ENCODE assay signal across 27 mouse cellular contexts in genomic region chr19:43962795-43963194, GRCm38 (mm10). TPM values are rescaled to one million over a fixed set of nuclear protein-coding genes. Genes with fewer than 3 reads are reported as not detected.
DNase-seq lines count a peak whose midpoint lies in the region; ATAC-seq and TF ChIP-seq lines count a peak whose summit lies in the region.
"Had no signal": no experiment of that assay in that cellular context is flagged by ENCODE, and none has a peak within 500 bp of the region (broad histone marks: within the 10 kb centered on the region; RNA-seq: fewer than 3 reads in every experiment).

No protein-coding gene starts in this region.

- H3K9ac ChIP-seq in kidney, embryonic 15.5 days, result no peak overlapping the region
- H3K9ac ChIP-seq in kidney, postnatal 0 days (ENCODE audit: low read depth, low read length), result no peak overlapping the region
- H3K9ac ChIP-seq: embryonic facial prominence, embryonic 13.5 days; embryonic facial prominence, embryonic 15.5 days; forebrain, embryonic 12.5 days had no signal

- no peak overlapping the region for H3K4me3 ChIP-seq in heart, embryonic 10.5 days
- H3K4me3 ChIP-seq in kidney, embryonic 15.5 days (replicated peaks), result no peak overlapping the region
- H3K4me3 ChIP-seq in kidney, postnatal 0 days (replicated peaks; ENCODE audit: low read depth, low read length), result no peak overlapping the region
- H3K4me3 ChIP-seq: embryonic facial prominence, embryonic 13.5 days; embryonic facial prominence, embryonic 15.5 days; erythroblast, embryonic 14.5 days; forebrain, embryonic 10.5 days; forebrain, embryonic 12.5 days had no signal

- no peak for DNase-seq in heart, embryonic 10.5 days (ENCODE audit: low spot score)
- DNase-seq in heart, postnatal 4 days, result no peak
- no peak for DNase-seq in kidney, adult 18-20 months
- DNase-seq in kidney, postnatal 0 days (ENCODE audit: low spot score), result no peak
- DNase-seq in kidney, postnatal 4 days, result no peak
- no peak for DNase-seq in left cerebral cortex, postnatal 10 days (ENCODE audit: extremely low spot score in 1 of 2, low spot score in 2 of 2)
- DNase-seq: adrenal gland, adult 8-10 months; adrenal gland, postnatal 25 days; cerebellum, adult 11 months; cerebellum, adult 18-20 months; cerebellum, adult 8-10 months; cerebellum, adult 9-11 months; cerebellum, postnatal 14 days; cerebellum, postnatal 36 days; embryo, embryonic 11 days had no signal

- intact Hi-C loops in left cerebral cortex, postnatal 10 days (cut with DNase I), result no loop called here

- no peak overlapping the region for H3K4me2 ChIP-seq in kidney, embryonic 15.5 days
- no peak overlapping the region for H3K4me2 ChIP-seq in kidney, postnatal 0 days (ENCODE audit: low read length)
- H3K4me2 ChIP-seq: embryonic facial prominence, embryonic 13.5 days; embryonic facial prominence, embryonic 15.5 days; forebrain, embryonic 12.5 days had no signal

- H3K4me1 ChIP-seq in heart, embryonic 10.5 days, result peaks cover 5% of the 10 kb centered on the region; the same call in 1 of the 2 replicates
- peaks cover 27% of the 10 kb centered on the region for H3K4me1 ChIP-seq in kidney, embryonic 15.5 days
- H3K4me1 ChIP-seq in kidney, postnatal 0 days (replicated peaks; ENCODE audit: insufficient read depth, low read length), result peaks cover 6% of the 10 kb centered on the region; the same call in 1 of the 2 replicates
- H3K4me1 ChIP-seq: forebrain, embryonic 12.5 days had no signal

- TF ChIP-seq CTCF in kidney, postnatal 0 days (IDR thresholded peaks at IDR 0.05; ENCODE audit: low read depth), result no peak

- peak overlapping the region; percentile 10; the same call in 1 of the 2 replicates for H3K27ac ChIP-seq in heart, embryonic 10.5 days
- H3K27ac ChIP-seq in kidney, embryonic 15.5 days, result no peak overlapping the region
- H3K27ac ChIP-seq in kidney, postnatal 0 days, result no peak overlapping the region
- H3K27ac ChIP-seq: embryonic facial prominence, embryonic 13.5 days; embryonic facial prominence, embryonic 15.5 days; forebrain, embryonic 10.5 days; forebrain, embryonic 12.5 days had no signal

- WGBS in heart, embryonic 10.5 days, result 63% methylated on average over 9 of the region's 9 CpGs
- 24% methylated on average over 9 of the region's 9 CpGs for WGBS in kidney, embryonic 15.5 days
- WGBS in kidney, postnatal 0 days, result 21% methylated on average over 9 of the region's 9 CpGs

- peak; percentile 54; the same call in 1 of the 2 replicates for ATAC-seq in kidney, embryonic 15.5 days (replicated peaks; ENCODE audit: low FRiP score)
- ATAC-seq in kidney, postnatal 0 days (replicated peaks; ENCODE audit: low FRiP score, low read depth), result peak; percentile 58; the same call in 1 of the 2 replicates
- ATAC-seq: activated CD4-positive, CD25-positive, alpha-beta regulatory T cell, adult 4 months; forebrain, embryonic 14.5 days; forebrain, embryonic 16.5 days had no signal

- no peaks in the 10 kb centered on the region for H3K9me3 ChIP-seq in heart, embryonic 10.5 days
- H3K9me3 ChIP-seq in kidney, embryonic 15.5 days (replicated peaks), result no peaks in the 10 kb centered on the region
- no peaks in the 10 kb centered on the region for H3K9me3 ChIP-seq in kidney, postnatal 0 days (replicated peaks; ENCODE audit: low read length)
- H3K9me3 ChIP-seq: embryonic facial prominence, embryonic 15.5 days had no signal

- no peaks in the 10 kb centered on the region for H3K36me3 ChIP-seq in heart, embryonic 10.5 days
- H3K36me3 ChIP-seq in kidney, embryonic 15.5 days, result no peaks in the 10 kb centered on the region
- no peaks in the 10 kb centered on the region for H3K36me3 ChIP-seq in kidney, postnatal 0 days (ENCODE audit: insufficient read depth, low read length)
- H3K36me3 ChIP-seq: embryonic facial prominence, embryonic 13.5 days; embryonic facial prominence, embryonic 15.5 days; forebrain, embryonic 10.5 days; forebrain, embryonic 12.5 days had no signal

- peaks cover 8% of the 10 kb centered on the region; the same call in 1 of the 2 replicates for H3K27me3 ChIP-seq in heart, embryonic 10.5 days (ENCODE audit: insufficient read depth, poor library complexity, severe bottlenecking)
- H3K27me3 ChIP-seq in kidney, embryonic 15.5 days, result no peaks in the 10 kb centered on the region
- H3K27me3 ChIP-seq in kidney, postnatal 0 days (ENCODE audit: insufficient read depth, low read length), result no peaks in the 10 kb centered on the region
- H3K27me3 ChIP-seq: embryonic facial prominence, embryonic 15.5 days; forebrain, embryonic 12.5 days had no signal

RNA-seq across cellular contexts. Expression of gene Dnmbp, which starts 22.8 kb away (rescaled TPM):
- polyA plus RNA-seq in heart, embryonic 10.5 days (2016; fragmentation: Nextera tagmentation; extraction: Ambion mirVana), result 11.9 and 15.1 TPM in 2 replicates
- 10 to 100 TPM; 12.5 to 13.6 TPM for total RNA-seq in heart, postnatal 4 days (2021)
- polyA plus RNA-seq in kidney, embryonic 15.5 days (2015; fragmentation: Nextera tagmentation; extraction: Ambion mirVana), result 23.7 and 24.4 TPM in 2 replicates
- polyA plus RNA-seq in kidney, postnatal 0 days (2015; fragmentation: Nextera tagmentation; extraction: Ambion mirVana), result 19.2 and 20.7 TPM in 2 replicates
- total RNA-seq in left cerebral cortex, postnatal 10 days (2021), result 10 to 100 TPM in 1 of 2 experiments, 1 to 10 TPM in 1; 9.5 to 10.7 TPM
- polyA plus RNA-seq: erythroblast, embryonic 14.5 days had no signal

RNA-seq across cellular contexts. Expression of gene Cpn1, which starts 23.6 kb away (rescaled TPM):
- 0.80 and 12.9 TPM in 2 replicates for polyA plus RNA-seq in heart, embryonic 10.5 days (2016; fragmentation: Nextera tagmentation; extraction: Ambion mirVana)
- not detected for total RNA-seq in heart, postnatal 4 days (2021)
- polyA plus RNA-seq in kidney, embryonic 15.5 days (2015; fragmentation: Nextera tagmentation; extraction: Ambion mirVana), result 51.0 and 53.5 TPM in 2 replicates
- 82.1 and 94.2 TPM in 2 replicates for polyA plus RNA-seq in kidney, postnatal 0 days (2015; fragmentation: Nextera tagmentation; extraction: Ambion mirVana)
- total RNA-seq in left cerebral cortex, postnatal 10 days (2021), result under 1 TPM; 0.21 to 0.24 TPM
- total RNA-seq: adrenal gland, adult 18-20 months; adrenal gland, postnatal 25 days; common myeloid progenitor, adult 5-6 weeks had no signal
- polyA plus RNA-seq: embryonic facial prominence, embryonic 11.5 days; embryonic facial prominence, embryonic 13.5 days had no signal
